Mouse (Mus musculus): Measurements from ENCODE around the gene Fgd1.

DNA sequence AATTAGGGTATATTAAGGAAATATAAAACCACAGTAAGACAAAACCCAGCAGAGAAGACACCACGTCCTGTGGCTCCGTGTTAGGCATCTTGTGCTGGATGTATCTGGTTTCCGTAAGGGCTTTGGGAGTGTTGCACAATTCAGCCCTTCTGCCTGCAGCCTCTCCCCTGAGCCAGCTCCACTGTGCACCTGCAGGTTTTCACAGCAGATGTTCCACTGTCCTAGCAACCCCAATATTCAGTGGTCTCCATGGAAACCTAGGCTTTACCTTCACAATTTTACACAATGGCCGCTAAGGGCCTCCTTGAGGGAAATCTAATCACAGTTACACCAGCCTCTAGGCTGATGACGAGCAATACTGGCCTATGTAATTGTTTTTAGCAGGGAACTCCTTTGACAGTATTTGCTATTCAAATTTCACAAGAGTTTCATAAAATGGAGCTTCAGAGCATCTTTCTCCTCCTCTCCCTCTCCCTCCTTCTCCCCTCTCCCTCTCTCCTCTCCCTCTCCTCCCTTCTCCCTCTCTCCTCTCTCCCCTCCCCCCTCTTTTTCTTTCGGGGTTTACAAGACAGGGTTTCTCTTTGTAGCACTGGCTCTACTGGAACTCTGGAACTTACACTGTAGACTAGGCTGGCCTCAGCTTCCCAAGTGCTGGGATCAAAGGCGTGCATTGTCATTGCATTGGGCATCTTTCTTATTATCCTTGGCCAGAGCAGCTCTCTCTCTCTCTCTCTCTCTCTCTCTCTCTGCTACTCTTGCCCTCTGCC is 61.5 kb downstream of the Fgd1 start:
- TF ChIP-seq TAL1 (IDR thresholded peaks at IDR 0.05; ENCODE audit: low read length): no peak
- no peak for TF ChIP-seq GATA1 (IDR thresholded peaks at IDR 0.05; ENCODE audit: low read length)

Measured in erythroblast, embryonic 14.5 days (primary cell).